Mouse (Mus musculus): Measurements from ENCODE around the gene Ptprh.
"Not testable (repeated sequence)": the region's sequence is repeated elsewhere in the genome, so short reads cannot be mapped to it uniquely, and the experiment has no call there.

Ptprh gene

DNA sequence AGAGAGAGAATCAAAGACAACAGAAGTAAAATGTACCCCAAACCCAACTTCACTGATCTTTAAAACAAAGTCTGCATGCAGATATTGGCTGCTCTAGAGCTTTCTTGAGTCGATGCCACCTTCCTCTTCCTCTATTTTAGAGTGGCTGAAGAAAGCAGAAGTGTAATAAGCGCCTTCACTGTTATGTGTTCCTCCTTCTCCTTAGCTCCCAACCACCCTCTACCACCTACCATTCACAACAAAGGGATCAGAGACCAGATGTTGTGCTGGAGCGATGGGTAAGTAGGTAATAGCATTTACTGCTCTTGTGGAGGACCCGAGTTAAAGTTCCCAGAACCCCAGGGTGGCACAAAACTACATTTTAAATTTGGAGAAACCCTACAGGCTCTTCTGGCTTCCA, 6.8 kb downstream of the Ptprh start:
- DNase-seq, result not testable (repeated sequence)

DNA sequence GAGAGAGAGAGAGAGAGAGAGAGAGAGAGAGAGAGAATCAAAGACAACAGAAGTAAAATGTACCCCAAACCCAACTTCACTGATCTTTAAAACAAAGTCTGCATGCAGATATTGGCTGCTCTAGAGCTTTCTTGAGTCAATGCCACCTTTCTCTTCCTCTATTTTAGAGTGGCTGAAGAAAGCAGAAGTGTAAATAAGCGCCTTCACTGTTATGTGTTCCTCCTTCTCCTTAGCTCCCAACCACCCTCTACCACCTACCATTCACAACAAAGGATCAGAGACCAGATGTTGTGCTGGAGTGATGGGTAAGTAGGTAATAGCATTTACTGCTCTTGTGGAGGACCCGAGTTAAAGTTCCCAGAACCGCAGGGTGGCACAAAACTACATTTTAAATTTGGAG, 22.4 kb downstream of the Ptprh start:
- DNase-seq, result not testable (repeated sequence)

DNA sequence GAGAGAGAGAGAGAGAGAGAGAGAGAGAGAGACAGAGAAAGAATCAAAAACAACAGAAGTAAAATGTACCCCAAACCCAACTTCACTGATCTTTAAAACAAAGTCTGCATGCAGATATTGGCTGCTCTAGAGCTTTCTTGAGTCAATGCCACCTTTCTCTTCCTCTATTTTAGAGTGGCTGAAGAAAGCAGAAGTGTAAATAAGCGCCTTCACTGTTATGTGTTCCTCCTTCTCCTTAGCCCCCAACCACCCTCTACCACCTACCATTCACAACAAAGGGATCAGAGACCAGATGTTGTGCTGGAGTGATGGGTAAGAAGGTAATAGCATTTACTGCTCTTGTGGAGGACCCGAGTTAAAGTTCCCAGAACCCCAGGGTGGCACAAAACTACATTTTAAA, 31.5 kb downstream of the Ptprh start:
- DNase-seq, result not testable (repeated sequence)

DNA sequence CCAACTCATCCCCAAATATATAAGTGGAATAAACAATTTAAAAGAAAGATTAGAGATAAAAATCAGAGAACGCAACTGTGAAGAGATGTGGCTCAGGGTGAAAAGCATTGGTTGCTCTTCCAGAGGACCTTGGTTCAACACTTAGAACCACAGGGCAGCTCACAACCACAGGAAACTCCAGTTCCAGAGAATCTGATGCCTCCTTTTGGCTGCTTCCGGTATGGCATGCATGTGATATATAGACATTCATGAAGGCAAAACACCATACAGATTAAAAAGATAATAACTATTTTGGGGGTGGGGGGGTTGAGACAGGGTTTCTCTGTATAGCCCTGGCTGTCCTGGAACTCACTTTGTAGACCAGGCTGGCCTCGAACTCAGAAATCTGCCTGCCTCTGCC, 41.2 kb downstream of the Ptprh start:
- DNase-seq, result no peak

DNA sequence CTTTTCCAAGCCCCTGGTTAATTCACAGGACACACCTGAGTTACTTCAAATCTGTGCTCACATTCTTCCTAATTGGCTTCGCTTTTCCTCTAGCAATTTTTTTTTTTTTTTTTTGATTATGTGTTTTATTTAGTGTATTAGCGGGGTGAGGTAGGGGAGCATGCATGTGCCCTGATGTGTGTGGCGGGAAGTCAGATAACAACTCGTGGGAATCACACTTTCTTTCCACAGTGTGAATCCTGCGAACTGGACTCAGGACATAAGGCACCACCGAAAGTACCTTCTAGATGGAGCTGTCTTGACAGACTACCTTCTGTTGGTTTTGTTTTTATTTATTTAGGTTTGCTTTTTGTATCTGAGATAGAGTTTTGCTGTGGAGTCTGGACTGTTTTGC, 46.7 kb downstream of the Ptprh start:
- no peak for DNase-seq

DNA sequence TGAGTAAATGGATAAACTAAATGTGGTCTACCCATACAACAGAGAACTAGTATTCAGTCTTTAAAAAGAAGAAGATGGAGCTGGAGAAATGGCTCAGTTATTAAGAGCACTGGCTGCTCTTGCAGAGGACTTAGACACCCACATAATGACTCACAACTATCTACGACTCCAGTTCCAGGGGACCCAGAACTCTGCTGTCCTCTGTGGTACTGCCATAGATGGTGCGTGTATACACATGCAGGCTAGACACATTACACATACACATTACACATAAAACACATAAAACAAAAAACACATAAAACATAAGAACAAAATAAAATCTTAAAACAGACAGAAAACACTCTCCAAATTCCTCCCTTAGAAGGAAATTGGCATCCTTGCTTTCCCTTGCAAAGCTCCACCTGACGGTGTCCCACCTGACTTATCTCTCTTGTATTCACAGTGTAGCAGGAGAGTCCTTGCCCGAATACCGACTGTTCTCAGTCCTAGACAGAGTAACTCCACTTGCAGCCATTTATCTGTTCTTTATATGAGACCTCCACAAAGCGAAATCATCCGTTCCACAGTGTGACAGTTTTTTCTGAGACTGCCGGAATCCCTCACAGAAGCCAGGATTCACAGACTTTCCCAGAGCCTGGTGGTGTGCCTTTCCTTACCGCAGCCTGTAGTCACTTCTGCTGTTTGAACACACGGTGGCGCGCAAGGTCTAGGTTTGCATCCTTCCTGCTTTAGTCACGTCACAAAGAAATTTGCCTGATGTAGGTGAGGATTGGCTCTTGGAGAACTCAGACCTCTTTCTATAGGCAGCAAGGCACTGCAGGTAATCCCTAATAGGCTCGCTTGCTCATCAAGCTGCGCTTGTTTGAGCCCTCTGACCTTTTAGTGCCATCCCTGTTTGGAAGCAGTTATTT, 47.3 kb downstream of the Ptprh start:
- DNase-seq, result peak; percentile 46 to 68

DNA sequence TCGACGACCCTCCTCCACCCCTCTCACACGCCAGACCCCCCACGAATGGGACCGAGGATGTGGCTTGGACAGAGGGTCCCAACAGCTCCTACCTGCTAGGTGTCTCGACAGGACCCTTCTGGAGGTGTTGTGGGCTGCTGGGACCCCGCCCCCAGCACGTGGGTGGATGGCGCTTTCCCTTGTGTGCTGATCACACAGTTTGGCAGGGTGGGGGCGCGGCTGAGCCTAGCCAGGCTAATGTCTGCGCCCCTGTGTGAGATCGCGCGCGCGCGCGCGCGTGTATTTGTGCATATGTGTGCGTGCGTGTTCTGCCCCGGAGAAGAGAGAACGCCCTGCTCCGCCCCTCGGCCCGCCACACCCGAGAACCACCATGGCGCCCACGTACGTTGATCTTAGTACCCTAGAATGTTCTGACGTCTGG, 56.6 kb downstream of the Ptprh start, which contains the start of gene Syt5:
Gene Syt5, minus strand, starts transcription at position 321 of the 421 bp plus-strand sequence.
- no peak for DNase-seq

DNA sequence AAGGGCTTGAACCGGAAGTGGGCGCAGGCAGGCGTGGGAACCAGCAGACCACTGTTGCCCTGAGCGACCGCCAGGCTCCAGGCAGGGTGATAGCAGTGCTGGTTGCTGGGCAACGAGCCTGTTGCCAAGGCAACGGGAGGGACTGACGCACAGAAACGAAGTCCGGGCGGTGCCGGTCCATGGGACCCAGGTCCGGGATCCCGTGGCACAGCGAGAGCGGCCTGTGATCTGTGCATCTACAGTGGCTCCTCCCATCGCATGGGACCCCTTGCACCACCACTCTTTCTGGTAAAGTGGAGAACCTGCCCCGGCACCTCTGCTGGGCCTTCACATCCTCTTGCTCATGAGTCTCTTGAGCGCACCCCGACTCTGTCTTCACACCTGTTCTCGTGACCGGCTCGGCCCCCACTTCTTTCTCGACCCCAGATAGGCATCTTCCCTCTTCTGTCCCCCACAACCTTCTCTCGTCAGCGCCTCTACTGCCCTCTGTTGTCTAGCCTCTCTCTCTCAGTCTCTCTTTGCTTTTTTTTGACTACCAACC, 57.2 kb downstream of the Ptprh start:
- no peak for DNase-seq

DNA sequence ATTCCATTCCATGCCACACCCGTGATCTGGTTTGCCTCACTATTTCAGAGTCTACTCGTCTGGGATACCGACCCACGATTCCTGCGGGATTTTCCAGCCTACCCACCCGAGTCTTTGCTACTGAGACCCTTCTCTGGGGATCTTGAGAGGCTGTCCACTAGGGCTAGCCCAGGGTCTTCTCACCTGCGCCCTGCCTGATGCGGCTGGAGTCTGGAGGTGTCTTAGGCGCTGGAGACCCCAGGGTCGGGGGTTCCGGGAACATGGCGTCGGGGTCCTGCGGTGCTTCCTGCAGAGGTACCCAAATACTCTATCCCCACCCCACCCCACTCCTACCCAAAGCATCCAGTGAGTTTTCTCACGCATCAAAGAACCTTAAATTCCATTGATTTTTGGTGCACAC, 57.8 kb downstream of the Ptprh start:
- no peak for DNase-seq

DNA sequence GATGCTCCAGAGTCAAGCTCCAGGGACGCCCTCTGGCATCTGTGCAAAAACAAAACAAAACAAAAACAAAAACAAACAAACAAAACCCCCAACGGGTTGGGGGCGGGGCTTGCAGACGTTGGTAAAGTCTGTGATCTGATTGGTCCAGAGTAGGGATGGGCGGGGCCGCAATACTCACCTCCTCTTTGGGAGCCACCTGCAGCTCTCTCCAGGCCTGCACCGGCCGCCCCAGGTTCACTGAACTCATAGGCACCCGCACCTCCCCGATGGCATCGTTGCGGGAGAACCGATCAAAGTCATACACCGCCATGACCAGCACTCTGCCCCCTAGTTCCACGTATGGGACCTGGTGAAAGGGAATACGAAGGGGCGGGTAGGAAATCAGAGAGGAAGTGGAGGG, 61.8 kb downstream of the Ptprh start:
- no peak for DNase-seq

DNA sequence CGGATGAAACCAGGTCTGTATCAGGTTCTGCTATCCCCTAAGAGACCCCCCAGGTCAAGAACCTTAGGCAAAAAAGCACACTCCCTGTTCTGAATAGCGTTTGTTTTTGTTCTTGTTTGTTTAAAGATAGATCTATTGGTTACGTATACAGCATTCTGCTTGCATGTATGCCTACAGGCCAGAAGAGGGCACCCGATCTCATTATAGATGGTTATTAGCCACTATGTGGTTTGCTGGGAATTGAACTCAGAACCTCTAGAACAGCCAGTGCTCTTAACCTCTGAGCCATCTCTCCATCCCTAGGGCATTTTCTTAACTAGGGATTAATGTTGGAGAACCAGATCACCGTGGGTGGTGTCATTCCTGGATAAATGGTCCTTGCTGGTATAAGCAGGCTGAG, 62.5 kb downstream of the Ptprh start:
- no peak for DNase-seq

DNA sequence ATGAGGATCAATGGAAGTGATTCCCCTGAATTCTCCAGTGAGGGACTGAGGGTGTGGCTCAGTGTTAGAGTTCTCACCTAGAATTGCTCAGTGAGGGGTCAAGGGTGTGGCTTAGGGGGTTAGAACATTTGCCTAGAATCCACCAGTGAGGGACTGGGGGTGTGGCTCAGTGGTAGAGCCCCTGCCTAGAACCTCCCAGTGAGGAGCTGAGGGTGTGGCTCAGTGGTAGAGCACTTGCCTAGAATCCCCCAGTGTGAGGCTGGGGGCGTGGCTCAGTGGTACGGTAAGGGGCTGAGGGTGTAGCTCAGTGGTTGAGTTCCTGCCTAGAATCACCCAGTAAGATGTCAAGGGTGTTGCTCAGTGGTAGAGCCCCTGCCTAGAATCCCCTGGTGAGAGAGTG, 64.8 kb downstream of the Ptprh start:
- no peak for DNase-seq

DNA sequence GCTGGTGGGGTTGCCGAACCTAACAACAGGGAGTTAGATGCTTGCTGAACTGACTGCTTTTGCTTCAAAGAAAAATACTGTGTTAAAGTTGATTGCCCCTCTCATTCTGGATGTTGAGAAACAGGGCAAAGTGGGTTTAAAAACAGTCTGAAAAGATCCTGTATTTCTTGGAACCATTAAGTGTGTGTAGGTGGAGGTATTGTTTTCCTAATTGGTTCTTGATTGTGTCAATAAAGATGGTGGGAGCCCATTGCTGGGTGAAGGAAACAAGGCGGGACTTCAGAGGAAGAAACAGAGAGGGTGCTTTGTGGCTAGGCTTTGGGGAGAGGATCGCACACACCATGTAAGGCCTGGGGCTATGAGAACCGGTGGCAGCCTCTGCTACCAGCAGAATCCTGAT, 66.7 kb downstream of the Ptprh start:
- no peak for DNase-seq

DNA sequence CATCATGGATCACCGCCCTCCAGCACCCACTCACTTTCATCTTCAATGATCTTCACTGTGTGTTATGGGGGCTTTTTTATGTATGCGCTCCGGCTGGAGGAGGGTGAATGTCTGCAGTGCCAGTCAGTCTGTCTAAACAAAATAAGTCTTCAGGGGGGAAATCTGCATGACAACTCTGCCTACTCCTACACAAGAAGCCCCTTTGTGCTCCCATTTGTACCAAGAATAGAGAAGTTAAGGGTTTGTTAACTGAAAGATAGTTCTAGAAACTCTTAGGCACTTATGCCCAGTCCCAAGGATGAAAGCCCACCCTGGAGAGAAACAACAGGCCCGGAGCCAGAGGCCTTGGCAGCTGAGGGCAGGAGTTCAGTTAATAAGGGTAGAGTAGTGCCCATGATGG, 67.5 kb downstream of the Ptprh start:
- DNase-seq, result no peak

DNA sequence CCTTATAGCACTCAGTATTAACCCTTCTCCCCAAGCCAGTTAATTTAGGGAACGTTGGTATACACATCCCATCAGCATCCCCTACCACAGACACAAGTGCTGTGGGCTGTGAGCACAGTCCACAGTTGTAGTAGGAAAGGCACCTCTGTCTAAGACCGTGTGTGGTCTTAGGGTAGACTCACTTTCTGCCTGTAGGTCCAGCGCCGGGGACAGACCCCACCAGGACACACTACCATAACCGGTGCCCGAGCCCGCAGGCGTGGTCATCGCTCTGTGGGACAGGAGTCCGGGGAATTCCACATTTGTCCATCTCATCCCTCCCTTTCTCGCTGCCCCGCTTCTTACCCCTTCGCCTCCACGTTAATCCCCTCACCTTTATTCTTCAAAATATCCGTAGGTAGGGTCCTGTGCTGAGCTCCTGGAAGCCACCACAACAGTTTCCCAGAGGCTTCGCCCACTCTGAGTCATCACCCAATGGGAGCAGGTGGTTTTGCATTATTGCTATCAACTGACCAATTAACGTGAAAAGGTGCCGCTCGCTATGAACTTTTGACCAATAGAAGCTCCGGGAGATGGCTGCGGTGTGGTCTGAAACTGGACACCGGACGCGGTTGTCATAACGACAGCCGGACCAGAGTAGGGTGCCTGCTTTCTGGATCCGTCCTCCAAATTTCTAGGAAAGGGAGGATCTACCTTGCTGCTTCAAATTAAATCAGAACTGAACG, 71.7 kb downstream of the Ptprh start, which contains the start of gene Dnaaf3:
Gene Dnaaf3, minus strand, starts transcription at position 449 of the 725 bp plus-strand sequence.
- no peak for DNase-seq

DNA sequence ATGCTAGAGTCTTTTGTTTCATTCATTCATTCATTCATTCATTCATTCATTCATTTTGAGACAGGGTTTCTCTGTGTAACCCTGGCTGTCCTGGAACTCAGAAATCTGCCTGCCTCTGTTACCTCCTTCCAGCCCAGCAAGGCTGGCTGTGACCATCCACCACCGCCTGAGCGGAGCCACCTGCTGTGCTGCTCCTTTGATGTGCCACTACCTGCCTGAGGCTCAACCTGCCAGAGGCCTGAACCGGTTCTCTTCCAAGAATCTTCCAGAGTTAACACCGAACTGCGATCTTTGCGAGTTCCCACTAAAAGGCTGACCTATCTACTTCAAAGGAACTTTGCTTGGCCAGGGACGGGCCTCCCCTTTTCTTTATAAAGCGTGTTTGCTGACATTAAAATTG, 73.7 kb downstream of the Ptprh start:
- not testable (repeated sequence) for DNase-seq

DNA sequence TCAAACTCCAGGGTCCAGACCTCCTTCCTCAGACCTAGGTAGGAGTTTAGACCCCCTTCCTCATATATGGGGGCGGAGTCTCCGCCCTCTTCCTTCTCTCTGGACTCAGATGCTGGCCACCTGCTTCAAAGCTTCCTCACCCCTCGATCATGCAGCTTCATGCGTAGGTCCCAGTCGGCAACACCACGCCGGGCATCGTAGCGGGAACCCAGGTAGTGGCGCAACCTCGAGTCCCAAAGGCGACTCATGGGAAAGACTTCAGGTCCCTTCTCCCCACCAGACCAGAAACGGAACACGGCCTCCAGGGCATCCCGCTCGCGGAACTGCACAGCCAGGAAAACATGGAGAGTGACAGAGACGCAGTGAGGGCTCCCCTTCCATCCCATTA, 76.5 kb downstream of the Ptprh start:
- no peak for DNase-seq

DNA sequence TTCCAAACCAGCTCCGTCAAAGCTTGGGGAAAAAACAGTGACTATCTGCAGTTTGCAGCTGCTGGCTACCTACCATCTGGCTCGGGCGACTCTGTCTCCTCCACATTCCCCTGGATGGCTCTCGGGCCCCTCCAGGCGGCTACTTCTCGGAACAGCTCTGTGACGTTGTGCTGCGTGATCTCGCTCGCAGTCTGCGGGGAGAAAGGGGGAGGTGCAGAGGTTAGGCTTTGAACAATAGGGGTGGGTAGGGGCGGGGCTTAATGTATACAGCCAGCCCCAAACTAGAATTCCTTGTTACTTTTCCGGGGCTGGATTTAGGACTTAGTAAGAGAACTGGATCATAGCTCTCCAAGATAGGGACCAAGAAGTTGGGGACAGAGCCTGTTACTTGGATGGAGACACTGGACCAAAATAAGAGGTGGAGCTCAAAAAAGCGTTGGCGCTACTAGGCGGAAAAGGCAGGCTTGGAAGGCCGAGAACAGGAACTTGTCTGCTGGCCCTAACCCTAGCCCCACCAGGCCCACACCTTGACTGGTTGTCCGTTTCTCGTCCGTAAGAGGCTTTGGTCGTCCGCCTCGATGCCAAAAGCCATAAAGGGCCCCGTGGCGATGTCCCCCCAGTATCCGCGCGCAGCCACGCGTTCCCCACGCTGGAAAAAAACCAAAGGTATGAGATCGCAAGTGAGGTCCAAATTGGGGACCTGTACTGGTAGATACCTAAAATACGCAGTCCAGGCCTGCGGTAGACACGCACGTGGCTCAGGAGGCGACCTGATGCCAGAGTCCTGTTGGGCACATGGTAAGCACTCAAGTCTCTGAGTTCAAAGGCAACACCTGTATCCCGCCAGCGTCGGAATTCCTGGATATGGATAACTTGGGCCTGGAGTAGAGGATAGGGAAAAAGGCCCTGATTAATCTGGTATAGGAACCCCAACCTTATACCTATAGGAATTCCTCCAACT, 77.2 kb downstream of the Ptprh start:
- DNase-seq, result peak; percentile 51 to 64

DNA sequence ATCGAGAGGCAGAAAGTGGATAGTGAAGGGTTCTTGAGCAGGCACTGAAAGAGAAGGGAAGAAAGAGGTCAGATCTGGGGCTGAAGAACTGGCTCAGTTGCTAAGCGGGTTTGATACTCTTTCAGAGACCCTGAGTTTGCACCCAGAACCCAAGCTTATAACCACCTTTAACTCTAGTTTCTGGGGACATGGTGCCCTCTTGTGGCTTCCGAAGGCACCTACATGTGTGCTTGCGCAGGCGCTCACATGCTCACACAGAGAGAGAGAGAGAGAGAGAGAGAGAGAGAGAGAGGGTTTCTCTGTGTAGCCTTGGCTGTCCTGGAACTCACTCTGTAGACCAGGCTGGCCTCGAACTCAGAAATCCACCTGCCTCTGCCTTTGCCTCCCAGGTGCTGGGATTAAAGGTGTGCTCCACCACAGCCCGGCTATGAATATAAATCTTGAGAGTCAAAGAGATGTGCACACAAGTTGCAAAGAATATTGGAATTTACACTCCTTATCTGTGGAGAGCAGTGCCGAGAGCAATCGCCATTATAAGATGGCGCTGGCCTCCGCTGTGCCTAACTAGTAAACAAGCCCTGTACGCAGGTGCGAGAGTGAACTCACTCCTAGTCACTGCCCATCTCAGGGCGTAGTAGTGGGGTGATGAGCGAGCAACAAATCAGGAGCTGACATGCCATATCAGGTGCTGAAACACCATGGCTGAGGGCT, 79.5 kb downstream of the Ptprh start, which contains the start of gene Tnni3:
Gene Tnni3, minus strand, starts transcription at position 18 of the 711 bp plus-strand sequence.
- peak in 1 of 2 experiments; percentile 39 for DNase-seq

DNA sequence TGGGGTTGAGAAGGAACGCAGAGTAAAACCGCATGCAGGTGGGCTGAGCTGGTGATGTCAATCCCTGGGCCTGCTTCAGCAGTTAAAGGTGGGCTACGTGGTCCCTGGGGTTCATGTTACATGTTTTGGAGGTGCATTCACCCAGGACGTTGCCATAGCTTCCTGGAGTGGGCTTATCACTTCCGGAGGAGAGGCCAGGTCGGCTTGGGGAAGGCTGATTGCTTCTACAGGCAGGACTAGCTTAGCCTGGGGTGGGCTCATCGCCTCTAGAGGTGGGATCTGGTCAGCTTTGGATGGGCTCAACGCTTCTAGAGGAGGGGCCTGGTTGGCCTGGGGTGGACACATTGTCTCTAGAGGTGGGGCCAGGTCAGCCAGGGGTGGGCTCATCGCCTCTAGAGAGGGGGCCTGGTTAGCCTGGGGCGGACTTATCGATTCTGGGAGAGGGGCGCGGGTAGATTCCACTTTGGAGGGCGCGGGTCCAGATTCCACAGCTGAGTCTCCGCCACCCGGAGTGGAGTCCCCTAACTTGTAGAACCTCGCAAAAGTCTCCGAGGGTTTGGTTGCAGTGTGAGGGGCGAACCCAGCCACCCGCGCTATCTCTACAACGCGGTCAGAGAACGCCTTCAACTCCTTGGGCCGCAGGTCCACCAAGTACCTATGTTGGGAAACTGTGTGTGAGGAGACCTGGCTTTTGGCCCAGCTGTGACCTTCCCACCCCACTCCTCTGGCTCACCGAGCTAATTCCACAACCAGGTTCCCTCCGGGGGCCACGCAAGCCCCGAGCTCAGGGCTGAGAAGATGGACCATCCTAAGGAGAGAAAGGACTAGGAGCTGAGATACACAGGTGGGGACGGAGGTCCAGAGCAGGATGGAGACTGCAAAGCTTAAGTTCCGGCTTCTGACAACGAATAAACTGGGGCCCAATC, 80.4 kb downstream of the Ptprh start:
- DNase-seq, result no peak

DNA sequence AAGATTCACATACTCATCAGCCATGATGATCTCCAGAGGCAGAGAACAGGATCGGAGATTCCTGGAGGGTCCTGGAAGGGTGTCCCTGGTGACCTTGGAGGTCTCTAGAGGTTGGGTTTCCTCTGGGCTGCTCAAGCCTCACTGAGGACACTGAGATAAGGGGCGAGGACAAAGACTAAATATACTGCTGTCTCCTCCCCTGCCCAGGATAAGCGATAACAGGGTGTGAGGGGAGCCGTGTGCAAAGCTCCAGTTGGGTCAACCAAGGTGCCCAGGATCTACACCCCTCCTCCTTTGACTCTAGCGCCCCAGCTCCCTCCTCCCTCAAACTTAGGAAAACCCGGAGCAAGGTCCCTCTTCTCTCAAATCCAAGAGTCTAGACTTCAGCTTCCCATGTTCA, 81.5 kb downstream of the Ptprh start:
- no peak for DNase-seq

Data from spleen, adult 18-20 months (tissue).